Mouse (Mus musculus) urinary bladder, postnatal 10 days (tissue): ENCODE measurements around the gene Selplg.
A peak's percentile ranks its signal among the peaks of the same experiment; 100 is the strongest.
"Not testable (repeated sequence)": the region's sequence is repeated elsewhere in the genome, so short reads cannot be mapped to it uniquely, and the experiment has no call there.

ENCODE experiments used
- DNase-seq: peaks from one replicate; pipeline ENCODE4 v3.0.0; 2022; ENCODE audit warnings: low spot score

Gene Selplg

DNA sequence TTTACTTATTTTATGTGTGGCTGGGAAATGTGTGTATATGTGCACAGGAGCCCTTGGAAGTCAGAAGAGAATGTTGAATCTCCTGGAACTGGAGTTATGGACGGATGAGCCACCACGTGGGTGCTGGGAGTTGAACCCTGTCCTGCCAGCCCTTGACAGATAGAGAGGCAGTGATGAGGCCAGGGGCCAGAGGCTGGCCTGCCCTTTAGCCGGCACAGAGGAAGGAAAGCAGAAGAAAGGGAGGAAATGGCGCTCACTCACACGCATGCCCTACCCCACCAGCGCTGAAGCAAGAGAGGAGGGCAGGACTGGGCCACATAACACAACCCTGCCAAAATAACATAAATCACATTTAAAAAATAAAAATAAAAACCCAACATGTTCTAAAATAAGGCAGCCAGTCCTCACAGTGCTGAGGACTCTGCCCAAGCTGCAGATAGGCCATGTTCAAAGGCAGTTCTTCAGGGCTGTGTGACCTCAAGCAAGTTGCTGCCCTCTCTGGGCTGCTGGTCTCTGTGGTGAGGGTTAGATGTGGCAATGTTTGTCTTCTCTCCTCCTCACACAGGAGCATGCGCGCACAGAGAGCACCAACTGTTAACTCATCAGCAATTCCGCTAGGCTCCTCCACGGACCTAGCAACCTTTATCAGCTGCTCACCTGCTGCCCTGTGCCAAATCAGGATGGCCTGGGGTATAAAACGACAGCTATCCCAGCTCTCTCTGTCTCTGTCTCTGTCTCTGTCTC is 41.8 kb downstream of the Selplg start:
- no peak for DNase-seq

DNA sequence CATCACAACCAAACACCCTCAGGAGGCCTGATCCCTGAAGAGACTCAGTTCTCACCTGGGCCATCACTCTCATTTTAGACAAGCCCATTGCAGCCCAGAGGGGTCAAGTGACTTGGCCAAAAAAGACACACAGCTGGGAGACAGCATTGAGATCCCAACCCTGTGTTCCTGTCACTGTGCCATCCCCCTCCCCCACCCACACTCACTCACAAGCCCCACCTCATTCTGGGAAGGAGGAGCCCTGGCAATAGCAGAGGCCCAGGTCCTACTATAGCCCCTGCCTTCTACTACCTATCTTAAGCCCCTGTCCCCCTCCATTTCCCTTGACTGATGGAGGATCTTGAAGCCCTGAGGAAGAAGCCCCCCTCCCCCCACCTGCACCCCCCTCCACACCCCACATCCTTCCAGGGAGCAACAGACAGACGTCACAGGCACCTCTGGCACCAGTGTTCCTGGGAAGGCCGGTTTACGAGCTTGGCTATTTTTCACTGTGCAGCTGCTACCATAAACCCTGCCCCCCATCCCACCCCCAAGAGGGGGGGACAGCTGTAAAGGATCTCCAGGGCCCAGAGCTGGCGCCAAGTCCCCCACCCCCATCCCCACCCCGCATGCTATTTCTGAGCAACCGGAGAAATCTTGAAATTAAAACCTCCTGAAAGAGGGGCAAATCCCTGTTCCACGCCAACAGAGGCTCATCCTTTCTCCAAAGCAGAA is 43.2 kb downstream of the Selplg start:
- DNase-seq = no peak

DNA sequence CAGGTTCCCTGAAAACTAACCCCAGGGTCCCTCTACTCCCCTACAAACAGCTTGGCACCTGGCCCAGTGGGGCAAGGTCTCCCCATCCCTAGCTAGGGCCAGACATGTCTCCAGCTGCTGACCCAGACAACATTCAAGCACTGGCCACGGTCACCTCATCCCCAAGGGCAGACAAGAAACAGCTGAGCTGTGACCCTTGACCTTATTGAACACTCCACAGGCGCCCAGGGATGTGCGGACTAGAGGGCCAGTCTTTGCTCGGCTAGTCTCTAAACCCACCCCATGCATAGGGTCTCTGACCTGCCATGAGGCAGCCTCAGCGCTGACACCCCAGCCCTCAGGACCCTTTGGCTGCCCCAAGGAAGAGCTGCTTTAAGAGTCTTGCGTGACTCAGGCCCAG is 43.8 kb downstream of the Selplg start:
- DNase-seq = no peak

DNA sequence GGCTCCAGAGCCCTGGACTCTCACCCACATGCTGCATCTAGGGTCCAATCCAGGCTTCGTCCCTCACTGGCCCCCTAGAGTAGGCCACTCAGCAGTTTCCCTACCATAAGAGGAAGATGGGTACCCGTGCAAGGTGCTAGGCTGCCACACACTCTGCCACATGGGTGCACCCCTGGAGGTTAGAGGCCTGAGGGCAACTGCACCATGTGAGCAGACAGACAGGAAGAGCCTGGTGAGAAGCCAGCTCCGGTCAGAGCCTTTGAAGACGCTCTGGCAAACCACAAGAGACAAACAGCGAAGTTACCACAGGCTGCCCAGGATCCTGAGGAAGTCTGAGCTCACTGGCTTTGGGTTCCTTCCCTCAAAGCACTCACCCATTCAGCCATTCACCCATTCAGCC is 45.5 kb downstream of the Selplg start:
- DNase-seq = no peak

DNA sequence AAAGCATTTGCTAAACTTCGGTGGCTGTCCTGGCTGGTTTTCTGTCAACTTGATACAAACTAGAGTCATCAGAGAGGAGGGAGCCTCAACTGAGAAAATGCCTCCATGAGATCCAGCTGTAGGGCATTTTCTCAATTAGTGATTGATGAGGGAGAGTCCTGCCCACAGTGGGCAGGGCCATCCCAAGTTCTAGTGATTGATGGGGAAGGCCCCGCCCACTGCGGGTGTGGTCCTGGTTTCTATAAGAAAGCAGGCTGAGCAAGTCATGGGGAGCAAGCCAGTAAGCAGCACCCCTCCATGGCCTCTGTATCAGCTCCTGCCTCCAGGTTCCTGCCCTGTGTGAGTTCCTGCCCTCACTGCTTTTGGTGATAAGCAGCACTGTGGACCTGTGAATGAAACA is 48.3 kb downstream of the Selplg start:
- DNase-seq = not testable (repeated sequence)

DNA sequence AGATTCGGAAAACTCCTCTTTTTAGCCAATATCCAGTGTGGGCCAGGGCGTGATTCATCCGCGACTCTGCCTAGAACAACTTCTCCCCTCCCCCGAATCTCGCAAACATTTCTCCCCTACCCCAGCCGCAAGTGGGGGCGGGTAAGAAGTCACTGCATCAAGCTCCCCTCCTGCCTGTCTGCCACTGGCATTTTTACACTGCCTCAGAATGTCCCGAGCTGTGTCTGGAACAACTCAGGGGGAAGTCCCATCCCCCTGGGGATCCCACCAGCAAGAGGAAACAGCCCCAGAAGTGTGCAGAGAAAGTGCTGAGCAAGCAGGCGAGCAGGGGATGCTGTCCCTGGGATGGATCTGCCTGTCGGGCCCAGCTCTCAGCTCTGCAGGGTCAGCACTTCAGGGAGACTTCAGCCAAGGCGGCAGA is 48.9 kb downstream of the Selplg start:
- no peak for DNase-seq

DNA sequence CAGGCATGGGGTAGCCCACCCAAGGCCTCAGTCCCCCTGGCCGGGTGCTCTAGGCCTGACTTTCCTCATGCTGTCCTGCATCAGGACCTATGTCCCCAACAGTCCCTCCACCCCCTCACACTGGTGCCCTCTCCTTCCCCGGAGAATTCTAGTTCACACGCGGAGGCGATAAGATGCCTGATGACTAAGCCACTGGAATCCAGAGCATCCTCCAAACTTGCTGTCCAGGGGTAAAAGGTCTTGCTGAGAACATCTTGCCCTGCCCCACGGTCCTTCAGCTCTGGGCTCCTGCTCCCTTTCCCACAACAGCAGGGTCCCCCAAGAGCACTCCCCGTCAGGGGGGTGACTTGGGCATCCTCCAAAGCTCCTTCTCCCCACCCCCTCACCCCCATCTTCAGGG is 49.8 kb downstream of the Selplg start:
- no peak for DNase-seq

DNA sequence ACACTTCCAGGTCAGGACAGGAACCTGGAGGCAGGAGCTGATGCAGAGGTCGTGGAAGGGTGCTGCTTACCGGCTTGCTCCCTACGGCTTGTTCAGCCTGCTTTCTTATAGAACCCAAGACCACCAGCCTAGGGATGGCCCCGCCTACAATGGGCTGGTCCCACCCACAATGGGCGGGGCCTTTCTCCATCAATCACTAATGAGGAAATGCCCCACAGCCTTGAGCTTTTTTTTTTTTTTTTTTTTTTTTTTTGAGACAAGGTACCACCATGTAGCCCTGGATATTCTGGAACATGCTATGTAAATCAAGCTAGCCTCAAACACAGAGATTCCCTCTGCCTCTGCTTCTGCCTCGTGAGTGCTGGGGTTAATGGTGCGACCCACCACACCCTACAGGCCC is 50.6 kb downstream of the Selplg start:
- DNase-seq = no peak

DNA sequence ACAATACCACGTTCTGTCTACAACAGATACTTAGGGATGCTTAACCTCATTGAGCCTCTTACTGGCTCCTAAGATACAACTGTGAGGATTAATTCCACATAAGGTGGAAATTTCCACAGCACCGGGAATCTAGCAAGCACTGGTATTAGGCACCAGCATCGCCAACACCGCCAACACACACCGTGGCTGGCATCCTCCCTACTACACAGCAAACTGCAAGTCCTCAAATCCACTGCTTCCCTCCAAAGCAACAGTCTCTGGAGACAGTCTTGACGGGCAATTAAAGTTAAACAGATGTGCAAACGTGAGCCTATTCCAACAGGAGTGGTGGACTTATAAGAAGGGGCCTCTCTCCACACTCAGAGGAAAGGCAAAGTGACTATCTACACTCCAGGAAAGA is 51.2 kb downstream of the Selplg start:
- no peak for DNase-seq

DNA sequence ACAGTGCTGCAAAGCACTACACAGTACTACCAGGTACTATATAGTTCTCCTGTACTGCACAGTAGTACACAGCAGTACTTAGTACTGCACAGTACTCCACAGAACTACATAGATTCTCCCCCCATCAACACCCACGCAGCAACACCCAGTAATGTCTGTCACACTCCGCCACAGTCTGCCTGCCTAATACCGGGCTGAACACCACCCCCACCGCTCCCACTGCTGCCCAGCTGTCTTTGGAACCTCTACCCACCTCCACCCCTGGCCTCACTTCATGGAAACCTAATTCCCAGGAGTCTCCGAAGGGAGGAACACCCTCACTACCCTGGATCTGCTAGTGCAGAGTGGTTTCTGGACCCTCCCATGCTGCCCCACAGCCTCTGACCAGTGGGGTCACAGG is 51.7 kb downstream of the Selplg start:
- DNase-seq = no peak

DNA sequence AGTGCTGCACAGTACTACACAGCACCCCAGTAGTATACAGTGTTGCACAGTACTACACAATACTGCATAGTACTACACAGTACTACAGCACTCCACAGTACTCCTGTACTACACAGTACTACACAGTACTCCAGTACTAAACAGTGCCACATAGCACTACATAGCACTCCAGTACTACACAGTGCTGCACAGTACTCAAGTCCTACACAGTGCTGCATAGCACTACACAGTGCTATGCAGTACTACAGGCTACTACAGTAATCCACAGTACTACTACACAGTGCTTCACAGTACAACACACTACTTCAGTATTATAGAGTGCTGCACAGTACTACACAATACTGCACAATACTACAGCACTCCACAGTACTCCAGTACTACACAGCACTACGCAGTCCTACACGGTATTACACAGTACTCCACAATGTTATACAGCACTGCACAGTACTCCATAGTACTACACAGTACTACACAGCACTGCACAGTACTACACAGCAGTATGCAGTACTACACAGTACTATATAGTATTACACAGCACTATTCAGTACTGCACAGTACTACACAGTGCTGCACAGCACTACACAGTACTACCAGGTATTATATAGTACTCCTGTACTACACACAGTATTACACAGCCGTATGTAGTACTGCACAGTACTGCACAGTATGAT is 52.2 kb downstream of the Selplg start:
- DNase-seq = no peak

DNA sequence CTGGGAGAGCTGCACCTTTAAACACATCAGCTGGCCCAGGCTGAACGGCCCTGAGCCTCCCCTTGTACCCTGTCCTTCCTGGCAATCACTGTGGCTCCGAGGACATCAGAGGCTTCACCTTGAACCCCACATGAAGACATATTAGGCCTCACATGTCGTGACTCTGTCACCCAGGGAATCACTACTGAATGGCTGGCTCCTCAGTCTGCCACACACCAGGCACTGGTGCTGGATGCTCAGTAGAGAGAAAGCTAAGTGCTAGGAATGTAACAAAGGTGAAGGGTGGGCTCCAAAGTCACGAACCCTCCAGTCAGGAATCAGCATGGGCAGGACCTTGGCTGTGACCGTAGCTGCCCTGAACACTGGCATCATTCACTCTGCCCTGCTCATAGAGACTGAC is 52.9 kb downstream of the Selplg start:
- no peak for DNase-seq

DNA sequence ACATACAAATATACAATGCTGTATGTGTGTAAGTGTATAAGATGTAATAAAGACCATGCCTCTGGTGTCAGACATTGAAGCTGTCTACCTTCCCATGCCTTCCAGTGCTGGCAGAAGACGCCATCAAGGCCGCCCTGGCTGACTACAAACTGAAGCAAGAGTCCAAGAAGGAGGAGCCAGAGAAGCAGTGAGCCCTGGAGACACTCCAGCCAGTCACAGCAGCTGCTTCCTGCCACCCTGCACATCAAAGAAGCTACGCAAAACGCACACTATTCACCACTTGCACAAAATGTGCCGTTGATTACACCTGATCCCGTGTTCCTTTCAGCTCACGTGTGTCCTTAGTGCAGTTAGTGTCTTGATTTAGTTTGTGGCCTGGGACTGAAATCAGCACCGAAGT is 54.7 kb downstream of the Selplg start:
- not testable (repeated sequence) for DNase-seq

DNA sequence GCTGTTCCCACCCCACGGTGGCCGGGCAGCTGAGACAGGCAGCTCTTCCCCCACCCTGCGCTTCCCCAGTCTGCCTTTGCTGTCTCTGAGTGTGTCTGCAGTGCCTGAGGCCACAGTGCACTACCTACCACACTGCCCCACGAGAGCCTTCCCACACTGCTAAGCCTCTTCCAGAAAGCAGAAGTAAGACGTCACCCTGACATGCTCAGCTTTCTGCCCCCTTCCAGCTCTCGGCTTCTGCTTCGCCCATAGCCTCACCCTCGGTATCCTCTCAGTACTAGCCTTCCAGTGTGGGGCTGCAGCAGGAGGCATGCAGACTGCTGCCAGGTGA is 55.6 kb downstream of the Selplg start:
- no peak for DNase-seq

DNA sequence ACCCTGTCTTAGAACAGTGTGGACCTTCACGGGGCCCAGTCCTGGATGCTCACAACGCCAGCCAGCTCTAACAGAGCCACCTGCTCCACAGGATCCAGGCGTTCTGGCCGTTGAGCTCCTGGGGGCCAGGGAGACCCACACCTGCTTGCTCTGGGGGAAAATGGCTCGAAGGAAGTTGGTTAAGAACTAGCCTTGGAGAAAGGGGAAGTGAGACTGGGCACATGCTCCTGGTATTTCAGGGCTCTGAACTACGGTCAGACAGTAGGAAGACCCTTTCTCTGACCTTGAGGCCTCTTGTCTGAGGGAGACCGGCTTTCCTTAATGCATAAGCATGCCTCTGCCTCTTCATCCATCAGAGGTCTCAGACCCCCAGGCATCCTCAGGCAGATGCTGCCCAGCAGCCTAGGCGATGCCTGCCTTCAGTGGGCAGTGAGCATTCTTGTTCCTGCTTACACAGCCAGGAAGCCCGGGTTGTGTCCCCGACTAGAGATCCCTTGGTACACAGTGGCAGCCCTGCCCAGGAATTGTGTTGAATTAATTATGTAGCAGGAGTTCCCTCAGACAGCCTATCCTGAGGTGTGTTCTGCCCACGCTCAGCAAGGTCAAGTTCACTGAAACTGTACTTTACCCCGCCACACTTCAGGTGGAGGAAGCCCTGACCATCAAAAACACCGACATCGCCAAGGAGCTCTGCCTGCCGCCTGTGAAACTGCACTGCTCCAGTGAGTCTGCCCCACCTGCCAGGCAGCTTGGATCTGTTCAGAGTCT is 56.1 kb downstream of the Selplg start:
- DNase-seq = no peak

DNA sequence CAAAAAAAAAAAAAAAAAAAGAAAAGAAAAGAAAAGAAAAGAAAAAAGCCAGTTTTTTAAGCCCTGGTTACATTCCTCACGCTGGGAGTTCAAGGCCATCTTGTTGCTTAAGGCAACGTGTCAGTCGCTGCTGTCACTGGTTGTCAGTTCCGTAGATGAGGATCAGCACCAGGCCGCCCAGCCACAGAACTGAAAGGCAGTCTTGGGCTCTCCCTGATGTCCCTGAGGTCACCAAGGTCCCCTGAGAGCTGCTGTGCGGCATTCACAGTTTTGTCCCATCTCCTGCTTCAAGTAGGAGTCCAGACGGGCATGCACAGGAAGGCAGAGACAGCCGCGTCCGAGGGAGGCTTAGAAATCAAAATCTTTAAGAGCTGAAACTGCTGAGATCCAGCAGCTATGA is 56.9 kb downstream of the Selplg start:
- no peak for DNase-seq

DNA sequence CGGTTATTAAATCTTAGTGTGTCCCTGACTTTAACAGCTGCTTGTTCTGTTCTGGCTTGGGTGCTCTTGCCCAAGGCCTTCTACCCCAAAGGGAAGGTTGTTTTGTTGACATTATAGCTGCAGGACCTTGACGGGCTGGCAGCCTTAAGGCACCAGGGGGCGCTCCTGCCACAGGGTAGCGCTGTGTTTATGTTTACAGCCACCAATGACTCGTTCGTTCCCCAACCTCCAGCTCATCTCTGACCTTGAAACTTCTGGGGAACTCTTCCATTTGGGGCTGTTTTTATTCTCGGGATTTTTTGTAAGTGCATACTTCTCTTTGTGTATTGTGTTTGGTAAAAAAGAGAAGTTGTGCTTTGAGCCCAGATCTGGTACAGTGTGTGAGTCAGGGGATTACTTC is 58.8 kb downstream of the Selplg start:
- DNase-seq = peak; percentile 76

DNA sequence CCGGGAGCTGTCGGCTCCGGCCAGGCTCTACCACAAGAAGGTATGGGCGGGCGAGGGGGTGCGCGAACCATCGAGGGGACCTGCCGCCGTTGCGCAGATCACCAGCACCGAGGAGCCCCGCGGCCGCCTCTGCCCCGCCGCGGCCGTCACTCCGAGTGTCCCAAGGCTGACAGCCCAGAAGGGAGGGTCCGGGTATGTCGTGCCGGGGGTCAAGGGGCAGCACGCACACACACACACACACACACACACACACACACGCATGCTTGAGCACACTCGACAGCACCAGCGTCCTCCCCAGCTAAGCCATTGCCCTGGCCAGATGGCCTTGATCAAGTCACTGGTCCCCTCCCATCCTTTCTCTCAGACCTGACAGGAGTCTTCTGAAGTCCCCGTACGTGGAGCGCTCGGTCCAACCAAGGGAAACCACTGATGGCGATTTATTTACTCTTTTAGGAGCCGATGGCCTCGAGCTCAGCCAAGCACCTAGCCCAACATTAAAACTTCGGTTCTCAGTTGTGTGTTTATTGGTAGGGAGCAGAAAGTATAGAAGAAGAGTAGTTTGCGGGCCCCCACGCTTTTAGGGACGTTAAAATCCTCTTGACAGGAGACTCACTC is 59.4 kb downstream of the Selplg start:
- no peak for DNase-seq

DNA sequence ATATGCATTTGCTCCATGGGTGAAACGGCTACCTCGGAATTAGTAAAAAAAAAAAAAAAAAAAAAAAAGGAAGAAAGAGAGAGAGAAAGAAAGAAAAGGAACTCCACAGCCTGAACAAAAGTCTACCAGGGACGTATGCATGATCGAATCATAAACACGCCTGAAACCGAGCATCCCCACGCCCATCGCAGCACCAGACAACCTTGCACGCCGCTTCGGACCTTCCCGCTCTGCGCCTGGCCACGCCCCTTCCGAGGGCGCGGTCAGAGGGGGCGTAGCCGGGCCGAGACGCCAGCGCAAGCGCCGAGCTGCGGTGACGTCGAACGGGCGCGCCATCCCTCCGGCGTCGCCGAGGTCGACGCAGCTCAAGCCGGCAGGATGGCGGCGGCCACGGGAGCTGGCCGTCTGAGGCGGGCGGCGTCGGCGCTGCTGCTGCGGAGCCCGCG is 60.0 kb downstream of the Selplg start, which contains the start of the genes Sart3 and Iscu:
Gene Sart3 (minus strand): TSS at position 61 of the 446 bp plus-strand sequence.
Gene Iscu (plus strand): TSS at position 299 of the 446 bp plus-strand sequence.
- peak; percentile 80 for DNase-seq

DNA sequence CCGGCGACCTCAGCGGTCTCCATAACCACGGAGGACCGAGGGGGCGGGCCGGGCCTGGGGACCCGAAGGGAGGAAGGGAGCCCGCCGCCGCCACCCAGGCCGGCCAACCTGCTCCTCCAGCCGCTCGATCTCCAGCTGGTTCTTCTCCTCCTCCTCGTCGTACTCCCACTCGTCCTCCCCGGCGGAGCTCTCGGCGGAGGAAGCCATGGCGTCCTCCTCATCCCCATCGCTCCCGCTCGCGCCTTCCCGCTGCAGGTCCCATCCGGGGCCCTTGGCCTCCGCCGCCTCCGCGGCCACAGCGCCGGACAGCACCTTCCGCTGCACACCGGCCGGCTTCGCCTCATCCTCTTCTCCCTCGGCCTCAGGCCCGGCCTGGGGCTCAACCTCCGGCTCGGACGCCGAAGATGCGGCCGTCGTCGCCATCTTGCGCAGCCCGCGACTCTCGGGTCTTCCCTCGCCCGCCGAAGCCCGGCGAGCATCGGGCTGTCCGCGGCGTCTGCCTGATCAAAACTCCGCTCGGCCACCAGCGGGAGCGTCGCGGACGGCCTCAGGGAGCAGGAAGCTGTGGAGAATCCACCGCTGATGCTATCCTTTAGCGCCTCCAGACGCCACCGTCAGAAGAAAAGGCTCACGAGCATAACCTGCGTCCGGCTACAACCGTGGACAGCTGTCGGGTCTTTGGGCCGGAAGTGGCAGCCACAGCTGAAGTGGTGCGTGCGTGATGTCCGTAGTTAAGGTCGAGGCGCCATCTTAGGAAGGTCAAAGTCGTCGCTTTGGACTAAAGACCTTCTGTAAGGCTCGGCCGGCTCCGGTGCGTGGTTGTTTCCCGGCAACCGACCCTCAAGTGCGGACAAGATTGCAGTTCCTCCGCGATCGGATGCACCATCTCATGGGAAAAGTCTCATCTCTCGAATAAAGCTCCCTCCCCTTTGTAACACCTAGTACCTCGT is 61.0 kb downstream of the Selplg start:
- no peak for DNase-seq

DNA sequence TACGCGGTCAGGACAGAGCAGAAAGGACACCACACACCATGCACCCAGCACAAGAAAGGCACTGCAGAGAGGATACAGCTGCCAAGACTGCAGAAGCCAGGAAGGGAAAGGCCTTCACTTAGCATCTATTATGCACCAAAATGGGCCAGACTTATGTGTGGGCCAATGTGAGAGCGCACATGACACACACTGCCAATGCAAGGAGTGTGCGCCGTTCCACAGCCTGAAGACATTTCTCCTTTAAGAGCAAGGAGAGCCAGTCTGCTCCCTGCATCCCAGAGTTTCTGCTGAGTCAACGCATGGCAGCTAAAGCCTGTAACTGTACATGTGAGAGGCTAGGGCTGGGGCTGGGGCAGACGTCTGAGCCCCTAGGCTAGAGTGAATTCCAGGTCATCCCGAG is 63.6 kb downstream of the Selplg start:
- no peak for DNase-seq
